Mouse (Mus musculus) naive thymus-derived CD4-positive, alpha-beta T cell, adult 5 months (primary cell): Measurements from ENCODE around the gene Gnb5. TPM values are rescaled to one million over a fixed set of nuclear protein-coding genes. Genes with fewer than 3 reads are reported as not detected.

Experiments
- polyA plus RNA-seq: library from polyadenylated mRNA; unstranded; fragments of 100-300 nt; shearing (Covaris generic); gene quantifications from one replicate; pipeline ENCODE4 v1.2.1, GENCODE M21; 2017

Gene Gnb5
- 4.0 TPM for polyA plus RNA-seq

GRCm38 (mm10) chr9:75306126-75306898 lies at the start of gene Gnb5:
Gene Gnb5 (plus strand): TSS chr9:75306288.

GRCm38 (mm10) chr9:75347458-75347857 lies 41.4 kb downstream of the Gnb5 start, which contains the start of gene Bcl2l10:
Gene Bcl2l10 (plus strand): TSS chr9:75347758.

Other genes with a start within 250 kb of the Gnb5 start
- 13.9 TPM for gene Myo5a, start 235.3 kb upstream of the Gnb5 start, polyA plus RNA-seq
- gene Myo5c, start 74.3 kb upstream of the Gnb5 start, polyA plus RNA-seq = 0.42 TPM
- not detected for gene Bcl2l10, start 41.5 kb downstream of the Gnb5 start, polyA plus RNA-seq
- gene Mapk6, start 103.7 kb downstream of the Gnb5 start, polyA plus RNA-seq = 66.0 TPM
- 24.2 TPM for gene Leo1, start 135.2 kb downstream of the Gnb5 start, polyA plus RNA-seq